Mouse (Mus musculus): Measurements from ENCODE around the gene BC030867.

BC030867 gene

GRCm38 (mm10) chr11:102221243-102221953, 27.3 kb upstream of the BC030867 start:
- DNase-seq (ENCODE audit: low spot score) = no peak

- no peak for DNase-seq (ENCODE audit: low spot score)
Measured at GRCm38 (mm10) chr11:102221954-102222351, 26.7 kb upstream of the BC030867 start.

GRCm38 (mm10) chr11:102223166-102223565, 25.5 kb upstream of the BC030867 start:
- DNase-seq (ENCODE audit: low spot score) = no peak

GRCm38 (mm10) chr11:102224686-102225085, 24.0 kb upstream of the BC030867 start:
- DNase-seq (ENCODE audit: low spot score) = no peak

GRCm38 (mm10) chr11:102225221-102225620, 23.5 kb upstream of the BC030867 start:
- DNase-seq (ENCODE audit: low spot score) = no peak

- DNase-seq (ENCODE audit: low spot score) = no peak
Measured at GRCm38 (mm10) chr11:102226067-102226978, 22.4 kb upstream of the BC030867 start.

GRCm38 (mm10) chr11:102227270-102228190, 21.2 kb upstream of the BC030867 start:
- DNase-seq (ENCODE audit: low spot score) = no peak

- DNase-seq (ENCODE audit: low spot score) = no peak
Measured at GRCm38 (mm10) chr11:102228191-102228545, 20.5 kb upstream of the BC030867 start.

- no peak for DNase-seq (ENCODE audit: low spot score)
Measured at GRCm38 (mm10) chr11:102228646-102229268, 19.9 kb upstream of the BC030867 start.

GRCm38 (mm10) chr11:102229331-102229953, 19.2 kb upstream of the BC030867 start:
- DNase-seq (ENCODE audit: low spot score) = no peak

- peak; percentile 93 for DNase-seq (ENCODE audit: low spot score)
Measured at GRCm38 (mm10) chr11:102230006-102230741, 18.5 kb upstream of the BC030867 start, which contains the start of gene Hdac5. Gene Hdac5 (minus strand): TSS chr11:102230166.

- DNase-seq (ENCODE audit: low spot score) = no peak
Measured at GRCm38 (mm10) chr11:102236022-102236421, 12.7 kb upstream of the BC030867 start.

GRCm38 (mm10) chr11:102240636-102241035, 8.0 kb upstream of the BC030867 start:
- DNase-seq (ENCODE audit: low spot score) = no peak

GRCm38 (mm10) chr11:102241246-102241645, 7.4 kb upstream of the BC030867 start:
- DNase-seq (ENCODE audit: low spot score) = no peak

GRCm38 (mm10) chr11:102241874-102242273, 6.8 kb upstream of the BC030867 start:
- no peak for DNase-seq (ENCODE audit: low spot score)

- no peak for DNase-seq (ENCODE audit: low spot score)
Measured at GRCm38 (mm10) chr11:102244926-102245449, 3.7 kb upstream of the BC030867 start.

- DNase-seq (ENCODE audit: low spot score) = no peak
Measured at GRCm38 (mm10) chr11:102245581-102246272, 3.0 kb upstream of the BC030867 start.

- no peak for DNase-seq (ENCODE audit: low spot score)
Measured at GRCm38 (mm10) chr11:102246273-102246635, 2.4 kb upstream of the BC030867 start.

GRCm38 (mm10) chr11:102246871-102247270, 1.8 kb upstream of the BC030867 start:
- DNase-seq (ENCODE audit: low spot score) = no peak
